Mouse (Mus musculus) frontal cortex, adult (tissue): Measurements from ENCODE around the gene Taldo1.
"Not testable (repeated sequence)": the region's sequence is repeated elsewhere in the genome, so short reads cannot be mapped to it uniquely, and the experiment has no call there.

Experiments
- ATAC-seq: cut with Nextera tagmentation; 2 replicates; pipeline ENCODE4 v1.9.2; 2017; ENCODE audit warnings: mild to moderate bottlenecking, moderate library complexity, mixed read lengths; ENCODE audit not compliant: low TSS enrichment

Taldo1 gene

DNA sequence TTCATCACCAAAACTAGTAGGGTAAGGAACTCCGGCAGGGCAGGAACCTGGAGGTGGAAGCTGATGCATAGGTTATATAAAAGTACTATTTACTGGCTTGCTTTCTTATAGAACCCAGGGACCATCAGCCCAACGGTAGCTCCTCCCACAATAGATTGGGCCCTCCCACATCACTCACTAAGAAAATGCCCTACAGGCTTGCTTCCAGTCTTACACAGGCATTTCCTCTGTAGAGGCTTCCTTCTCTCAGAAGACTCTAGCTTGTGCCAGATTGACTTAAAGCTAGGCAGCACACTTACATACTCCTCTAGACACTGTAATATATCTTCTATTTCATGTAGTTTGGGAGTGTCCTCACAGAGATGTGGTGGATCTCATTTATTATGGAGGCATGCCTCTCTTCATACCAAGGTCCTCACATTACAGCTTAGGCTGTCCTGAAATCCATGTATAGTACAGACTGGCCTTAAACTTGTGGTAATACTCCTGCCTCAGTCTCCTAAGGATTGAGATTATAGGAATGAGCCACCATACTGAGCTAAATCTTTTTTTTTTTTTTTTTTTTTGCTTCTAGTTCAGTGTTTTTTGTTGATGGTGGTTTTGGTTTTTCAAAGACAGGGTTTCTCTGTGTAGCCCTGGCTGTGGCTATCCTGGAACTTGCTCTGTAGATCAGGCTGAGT, 4.1 kb upstream of the Taldo1 start:
- ATAC-seq = no peak

DNA sequence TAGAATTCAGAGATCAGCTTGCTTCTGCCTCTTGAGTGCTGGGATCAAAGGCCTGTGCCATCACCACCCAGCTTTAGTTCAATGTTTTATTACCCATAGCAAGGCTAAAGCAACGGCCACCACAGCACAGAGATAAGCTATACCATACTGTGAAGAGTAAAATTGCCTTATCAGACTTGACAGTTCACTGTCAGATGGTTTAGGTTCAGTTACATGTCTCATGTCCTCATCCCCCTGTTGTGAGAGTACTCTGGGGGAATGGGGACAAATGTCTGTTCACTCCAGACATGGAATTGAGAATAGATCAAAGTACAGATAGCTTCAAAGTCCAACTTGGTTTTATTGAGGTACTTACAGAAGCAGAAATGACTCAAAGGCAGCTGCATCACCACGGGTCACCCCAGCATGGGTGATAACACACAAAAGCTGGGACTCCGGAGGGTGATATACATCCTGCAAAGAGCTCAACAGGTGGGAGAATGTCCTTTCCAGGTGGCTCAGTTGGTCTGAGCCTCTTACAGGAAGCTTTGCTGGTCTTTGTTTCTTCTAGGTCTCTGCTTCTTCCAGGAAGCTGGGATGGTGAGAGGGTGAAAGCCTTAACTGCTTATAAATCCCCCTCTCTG, 3.4 kb upstream of the Taldo1 start:
- ATAC-seq = no peak

DNA sequence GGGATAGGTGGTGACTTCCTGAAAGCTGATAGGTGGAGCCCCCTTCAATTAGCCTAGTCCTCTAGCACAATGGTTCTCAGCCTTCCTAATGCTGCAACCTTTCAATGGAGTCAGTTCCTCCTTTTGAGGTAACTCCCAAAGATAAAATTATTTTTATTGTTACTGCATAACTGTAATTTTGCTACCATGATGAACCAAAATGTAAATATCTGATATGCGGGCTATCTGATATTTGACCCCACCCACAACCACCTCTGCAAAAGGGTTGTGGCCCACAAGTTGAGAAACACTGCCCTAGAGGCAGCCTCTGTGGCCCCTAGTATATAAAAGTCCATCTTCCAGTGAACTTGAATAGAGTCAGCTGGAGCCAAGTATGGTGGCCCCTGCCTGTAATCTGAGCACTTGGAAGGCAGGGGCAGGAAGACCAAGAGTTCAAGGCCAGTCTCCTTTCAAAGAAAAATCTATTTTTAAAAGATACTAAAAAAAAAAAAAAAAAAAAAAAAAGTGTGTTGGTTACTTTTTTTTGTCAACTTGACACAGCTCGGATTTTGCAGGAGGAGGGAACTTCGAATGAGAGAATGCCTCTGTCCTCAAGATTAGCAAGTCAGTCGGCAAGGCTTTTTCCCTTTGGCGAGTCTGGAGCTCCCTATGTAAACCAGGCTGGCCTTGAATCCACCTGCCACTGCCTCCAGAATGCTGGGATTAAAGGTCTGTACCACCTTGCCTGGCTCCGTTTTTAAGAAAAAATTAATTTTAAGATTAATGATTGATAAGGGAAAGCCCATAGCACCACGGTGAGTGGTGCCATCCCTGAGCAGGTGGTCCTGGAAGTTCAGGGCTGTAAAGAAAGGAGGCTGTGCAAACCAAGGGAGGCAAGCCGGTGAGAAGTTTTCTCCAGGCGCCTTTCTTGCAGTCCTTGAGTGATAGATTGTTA, 1.4 kb upstream of the Taldo1 start:
- no peak for ATAC-seq

DNA sequence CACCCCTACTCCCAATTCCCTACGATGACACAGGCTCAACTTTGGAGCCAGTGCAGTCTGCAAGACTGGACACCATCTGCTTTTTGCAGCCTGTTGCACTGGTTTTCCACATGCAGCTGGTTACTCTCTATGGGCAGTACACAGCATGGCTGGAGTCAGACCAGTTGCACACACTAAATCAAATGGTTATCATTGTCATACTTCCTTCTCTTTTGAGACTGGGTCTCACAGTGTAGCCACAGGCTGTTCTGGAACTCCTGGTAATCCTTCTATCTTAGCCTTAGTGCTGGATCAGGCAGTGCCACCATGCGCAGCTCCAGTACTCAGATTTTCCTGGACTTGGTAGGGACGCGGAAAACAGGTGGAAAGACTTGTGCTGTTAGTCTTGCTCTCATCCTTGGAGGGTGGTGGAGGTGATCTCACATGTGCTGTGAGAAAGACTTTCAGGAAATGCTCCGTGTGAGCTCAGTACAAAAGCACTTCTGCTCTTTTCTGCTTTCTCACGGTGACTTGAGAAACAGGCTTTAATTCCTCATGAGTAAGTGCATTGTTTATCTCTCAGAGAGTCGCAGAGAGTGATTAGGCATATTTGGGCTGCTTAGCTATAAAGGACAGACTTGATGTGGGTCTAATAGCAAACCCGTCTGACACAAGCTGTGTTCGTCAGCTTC, 688 bp downstream of the Taldo1 start:
- ATAC-seq = no peak

DNA sequence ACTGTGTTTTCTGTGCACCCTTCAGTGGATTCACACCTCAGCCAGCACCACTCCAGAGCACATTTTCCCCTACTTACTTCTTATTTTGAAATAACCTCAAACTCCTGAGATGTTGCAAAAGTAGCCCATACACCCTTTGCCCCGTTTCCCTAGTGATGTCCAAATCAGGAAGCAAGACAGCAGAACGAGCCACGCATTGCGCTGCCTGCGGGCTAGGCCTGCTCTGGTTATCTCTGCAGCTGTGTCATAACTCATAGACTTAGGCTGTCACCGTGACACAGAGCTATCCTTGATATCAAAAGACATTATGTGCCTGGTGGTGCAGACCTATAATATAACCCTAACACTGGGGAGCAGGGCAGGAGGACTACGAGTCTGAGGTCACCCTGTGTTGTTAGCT, 2.2 kb downstream of the Taldo1 start:
- ATAC-seq = no peak

DNA sequence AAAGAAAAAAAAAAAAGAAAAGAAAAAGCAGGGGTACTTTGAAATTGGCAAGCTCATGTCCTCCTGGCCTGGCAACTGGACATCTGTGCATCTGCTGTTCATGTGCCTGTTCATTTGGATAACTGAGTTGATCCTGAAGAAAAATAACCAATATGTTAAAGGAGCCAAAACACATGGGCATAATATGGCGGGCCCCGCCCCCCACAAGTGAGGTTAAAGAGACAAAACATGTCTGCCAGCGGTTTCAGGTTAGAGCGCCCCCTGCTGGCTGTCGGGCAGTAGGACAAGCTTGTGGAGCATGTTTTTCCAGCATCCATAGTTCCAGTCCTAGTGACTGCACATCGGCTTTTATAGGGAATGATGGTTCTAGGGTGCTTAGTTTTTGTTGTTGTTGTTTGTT, 2.8 kb downstream of the Taldo1 start:
- no peak for ATAC-seq

DNA sequence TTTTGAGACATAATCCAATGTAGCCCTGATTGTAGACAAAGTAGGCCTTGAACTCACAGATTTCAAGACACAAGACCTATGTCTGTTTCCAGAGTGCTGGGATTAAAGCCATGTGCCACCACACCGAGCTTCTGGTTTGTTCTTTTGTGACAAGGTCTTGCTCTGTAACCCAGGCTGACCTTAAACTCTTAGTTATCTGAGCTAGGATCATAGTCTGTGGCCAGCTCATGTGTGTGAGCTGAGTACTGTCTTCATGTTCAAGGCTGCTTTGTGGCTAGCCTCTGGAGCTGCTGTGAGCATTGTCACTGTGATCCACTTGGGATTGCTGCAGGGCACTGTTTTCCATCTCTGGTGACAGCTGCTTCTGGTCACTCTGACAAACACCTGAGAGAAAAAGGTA, 3.3 kb downstream of the Taldo1 start:
- no peak for ATAC-seq

DNA sequence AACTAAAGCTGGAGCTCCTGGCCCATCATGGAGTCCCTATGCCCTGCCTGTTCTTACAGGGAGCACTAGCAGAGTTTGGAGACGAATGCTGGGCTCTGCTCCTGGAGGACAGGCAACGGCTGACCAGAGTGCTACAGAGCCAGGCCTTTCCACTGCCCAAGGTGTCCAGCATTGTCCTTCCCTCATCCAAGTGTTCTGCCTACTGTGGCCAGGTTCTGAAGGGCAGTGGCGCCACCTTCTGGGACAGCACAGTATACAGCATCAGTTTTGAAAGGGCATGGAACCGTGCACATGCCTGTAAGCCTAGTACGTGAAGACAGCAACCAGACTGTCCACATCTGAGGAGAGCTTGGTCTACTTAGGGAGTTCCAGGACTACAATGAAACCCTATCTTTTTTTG, 11.3 kb downstream of the Taldo1 start:
- ATAC-seq = peak; percentile 64; the same call in 1 of the 2 replicates

DNA sequence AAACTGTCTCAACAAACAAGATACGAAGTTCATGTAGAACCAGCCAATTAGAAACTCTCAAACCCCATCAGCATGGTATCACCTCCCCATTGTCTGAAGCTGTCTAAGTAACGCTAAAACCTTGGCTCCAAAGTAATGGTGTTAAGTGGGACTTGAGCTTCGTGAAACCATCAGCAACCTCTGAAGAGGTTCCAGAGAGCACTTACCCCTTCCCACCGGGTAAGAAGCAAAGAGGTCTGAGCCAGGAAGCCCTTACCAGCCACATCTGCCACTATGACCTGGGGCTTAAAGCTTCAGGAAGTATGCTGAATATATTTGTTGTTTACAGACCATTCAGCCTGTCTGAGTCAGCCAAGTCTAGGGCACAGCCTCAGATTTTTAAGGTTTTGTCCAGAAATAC, 13.5 kb downstream of the Taldo1 start:
- no peak for ATAC-seq

DNA sequence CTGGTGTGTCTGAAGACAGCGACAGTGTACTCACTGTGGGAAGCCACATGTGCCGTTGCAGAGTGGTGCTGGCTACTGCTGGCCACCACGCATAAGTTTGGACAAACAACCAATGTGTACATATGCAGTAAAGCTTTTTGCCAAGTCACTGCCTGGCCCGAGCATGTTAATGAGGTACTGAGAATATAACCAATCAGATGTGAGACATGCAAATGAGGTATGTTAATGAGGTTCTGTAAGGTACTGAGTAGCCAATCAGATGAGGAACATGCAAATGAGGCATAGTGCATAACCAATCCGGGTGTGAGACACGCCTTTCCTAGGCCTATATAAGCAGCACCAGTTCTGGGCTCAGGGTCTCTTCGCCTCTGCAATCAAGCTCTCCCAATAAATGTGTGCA, 15.7 kb downstream of the Taldo1 start:
- not testable (repeated sequence) for ATAC-seq

DNA sequence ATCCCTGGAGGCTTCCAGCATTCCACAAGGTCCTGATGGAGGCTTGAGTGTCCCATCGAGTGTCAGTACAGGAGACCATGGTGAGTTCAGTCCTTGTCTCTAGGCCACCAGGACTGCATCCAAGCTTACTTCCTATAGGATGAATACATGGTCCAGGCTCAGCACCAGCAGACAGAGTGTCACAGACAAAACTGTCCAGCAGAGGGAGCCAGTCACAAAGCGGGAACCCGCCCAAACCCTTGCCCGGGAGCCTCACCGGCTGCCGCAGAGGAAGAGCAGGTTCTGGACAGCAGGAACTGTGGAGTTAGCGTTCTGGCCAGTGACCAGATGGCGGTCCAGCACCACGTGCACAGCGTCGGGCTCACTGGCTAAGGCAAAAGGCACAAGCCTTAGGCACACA, 16.8 kb downstream of the Taldo1 start:
- ATAC-seq = peak; percentile 79

DNA sequence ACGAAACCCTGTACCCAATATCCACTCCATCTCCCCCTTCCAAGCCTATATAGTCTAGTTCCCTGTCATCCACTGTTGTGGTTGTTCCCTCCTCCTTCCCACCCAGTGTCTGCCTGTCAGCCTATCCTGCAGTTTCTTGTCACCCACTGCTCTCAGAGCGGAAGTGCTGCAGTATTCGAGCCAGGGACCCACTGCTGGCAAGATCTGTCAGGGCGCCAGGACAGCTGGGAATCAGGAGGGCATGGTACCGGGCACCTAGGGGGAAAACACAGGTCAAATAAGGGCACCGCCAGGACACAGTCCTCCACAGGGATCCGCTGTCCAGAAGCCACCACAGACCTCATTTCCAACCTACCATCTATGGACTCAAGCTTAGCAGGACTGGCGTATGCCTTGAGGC, 18.6 kb downstream of the Taldo1 start:
- no peak for ATAC-seq

DNA sequence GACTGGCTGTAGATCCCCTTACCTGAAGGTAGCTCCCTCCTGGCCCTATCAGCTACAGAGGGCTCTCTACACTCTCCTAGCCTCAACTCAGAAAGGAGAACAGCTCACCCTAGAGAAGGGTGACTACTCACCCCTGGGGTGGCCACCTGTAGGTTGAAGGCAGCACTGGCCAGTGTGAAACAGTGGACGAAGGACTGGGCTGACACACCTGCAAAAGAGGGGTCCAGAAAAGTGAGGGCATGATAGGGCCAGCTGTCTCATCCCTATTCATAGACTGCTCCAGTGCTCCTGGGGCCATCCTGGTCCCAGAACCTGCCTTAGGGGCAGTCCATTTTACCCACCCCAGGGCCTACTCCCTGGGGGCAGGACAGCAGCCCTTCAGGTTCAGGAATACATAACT, 19.7 kb downstream of the Taldo1 start:
- ATAC-seq = no peak

DNA sequence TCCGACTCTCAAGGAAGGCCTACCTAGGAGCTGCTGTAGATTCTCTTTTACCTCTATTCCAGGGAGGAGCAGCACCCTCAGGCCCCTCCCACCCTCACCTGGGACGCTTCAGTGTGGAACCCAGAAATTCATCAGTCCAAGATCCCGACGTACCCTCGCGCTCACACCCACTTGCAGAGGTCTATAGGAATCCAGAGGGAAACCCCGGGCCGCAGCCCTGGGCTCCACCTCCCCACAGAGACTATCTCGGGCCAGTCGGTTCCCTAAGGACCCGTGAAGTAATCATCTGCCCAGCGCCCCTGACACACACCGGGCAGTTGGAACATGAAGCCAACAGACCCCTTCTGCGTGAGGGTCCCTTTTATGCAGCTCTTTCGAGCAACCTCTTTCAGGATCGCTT, 21.3 kb downstream of the Taldo1 start:
- ATAC-seq = peak; percentile 15; the same call in 1 of the 2 replicates

DNA sequence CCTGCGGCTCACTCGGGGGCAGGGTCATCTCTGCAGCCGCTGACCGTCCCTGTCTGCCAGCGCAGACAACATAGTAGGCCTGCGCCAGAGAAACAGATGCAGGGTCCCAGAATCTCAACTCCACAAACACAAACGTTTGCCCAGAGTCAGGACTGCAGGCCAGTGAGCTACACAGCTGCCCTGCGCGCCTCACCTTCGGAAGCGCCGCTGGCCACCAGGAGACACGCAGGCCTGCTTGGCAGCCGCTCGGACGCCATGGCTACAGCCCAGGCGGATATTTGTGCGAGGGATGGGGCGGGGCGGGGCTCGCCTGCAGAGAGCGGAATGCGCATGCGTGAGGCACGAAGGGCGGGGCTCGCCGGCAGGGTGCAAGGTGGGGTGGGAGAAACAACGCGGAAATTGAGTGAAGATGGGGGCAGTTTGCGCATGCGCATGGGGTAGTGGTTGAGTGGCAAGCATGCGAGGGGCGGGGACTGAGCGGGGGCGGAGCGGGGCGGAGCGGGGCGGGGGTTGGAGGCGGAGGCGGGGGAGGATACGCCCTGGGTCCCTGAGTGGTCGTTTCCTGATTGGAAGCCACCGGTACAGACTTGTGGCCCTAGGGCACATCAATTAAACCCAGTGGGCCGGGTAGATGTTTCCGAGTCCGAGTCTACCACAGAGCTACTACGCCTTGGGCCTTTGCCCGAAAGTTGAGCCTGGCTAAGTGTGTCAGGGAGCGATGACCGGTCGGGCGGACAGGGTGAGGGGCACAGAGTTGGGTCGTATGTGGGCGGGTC, 22.0 kb downstream of the Taldo1 start, which contains the start of gene Gatd1:
TSS of gene Gatd1 (minus strand) at position 328 of the 776 bp plus-strand sequence.
- ATAC-seq = peak; percentile 75

DNA sequence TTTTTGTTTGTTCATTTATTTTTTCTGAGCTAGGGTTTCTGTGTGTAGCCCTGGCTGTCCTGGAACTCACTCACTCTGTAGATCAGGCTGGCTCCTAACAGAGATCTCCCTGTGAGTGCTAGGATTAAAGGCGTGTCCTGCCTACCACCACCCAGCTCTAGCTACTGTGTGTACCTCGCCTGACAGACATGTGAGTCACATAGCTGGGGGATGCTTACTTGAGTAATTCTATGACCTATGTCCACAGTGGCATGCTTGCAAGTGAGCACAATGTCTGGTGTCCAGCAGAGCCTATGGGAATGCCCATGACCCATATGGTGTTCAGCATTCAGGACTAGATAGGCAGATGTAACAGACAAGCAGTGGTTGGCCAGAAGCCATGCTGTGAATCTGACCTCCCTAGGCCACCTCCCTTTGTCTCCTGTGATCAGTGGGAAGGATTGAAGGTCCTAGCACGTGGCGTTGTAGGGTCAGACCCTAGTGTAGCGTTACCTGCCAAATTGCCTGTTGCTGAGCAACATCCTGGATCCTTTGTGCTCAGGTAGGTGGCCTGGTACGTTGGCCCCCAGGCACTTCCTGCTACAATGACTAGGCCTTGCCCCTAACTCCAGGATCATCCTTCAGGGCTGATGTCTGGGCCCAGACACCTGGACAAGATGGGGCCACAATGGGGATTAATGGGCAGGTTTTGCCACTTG, 24.3 kb downstream of the Taldo1 start:
- ATAC-seq = no peak

DNA sequence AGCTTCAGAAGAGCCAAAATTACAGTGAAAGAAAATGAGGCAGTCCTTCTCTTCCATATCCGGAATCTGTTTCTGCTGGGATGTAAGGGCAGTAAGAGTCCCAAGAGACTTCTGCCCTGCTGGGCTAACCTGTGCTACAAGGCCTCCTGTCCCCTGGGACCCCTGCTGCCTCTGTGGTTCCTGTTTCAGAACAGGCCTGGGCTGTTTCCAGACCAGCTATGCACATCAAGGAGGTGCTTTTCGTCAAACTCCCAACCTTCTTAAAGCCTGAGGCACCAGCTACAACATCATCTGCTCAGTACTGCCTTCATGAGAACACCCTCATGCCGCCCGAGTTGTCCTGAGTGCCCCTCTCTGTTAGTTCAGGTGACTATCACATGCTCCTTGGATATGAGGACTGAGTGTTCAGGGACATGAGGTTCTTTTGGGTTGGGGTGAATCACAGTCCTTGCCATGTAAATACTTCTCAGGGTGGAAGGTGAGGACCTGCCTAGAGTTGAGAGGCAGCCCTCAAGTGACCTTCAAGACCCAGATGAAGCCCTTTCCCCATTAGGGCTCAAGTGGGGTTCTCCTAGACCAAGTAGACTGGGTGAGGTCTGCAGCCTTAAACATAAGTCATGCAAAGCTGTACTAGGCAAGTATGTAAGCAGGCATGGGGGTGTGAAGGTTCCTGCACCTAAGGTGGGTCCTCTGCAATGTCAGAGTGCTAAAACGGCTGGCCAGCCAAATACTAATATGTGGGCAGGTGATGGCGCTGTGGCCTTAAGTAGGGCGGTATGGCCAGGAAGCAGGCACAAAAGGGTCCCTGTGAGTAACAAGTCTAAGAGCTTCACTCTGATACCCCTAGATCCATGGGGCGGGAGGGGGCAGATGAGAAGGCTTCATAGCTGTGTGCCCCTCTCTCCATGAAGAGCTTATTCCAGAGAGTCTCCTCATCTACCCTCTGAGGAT, 26.0 kb downstream of the Taldo1 start:
- ATAC-seq = no peak

DNA sequence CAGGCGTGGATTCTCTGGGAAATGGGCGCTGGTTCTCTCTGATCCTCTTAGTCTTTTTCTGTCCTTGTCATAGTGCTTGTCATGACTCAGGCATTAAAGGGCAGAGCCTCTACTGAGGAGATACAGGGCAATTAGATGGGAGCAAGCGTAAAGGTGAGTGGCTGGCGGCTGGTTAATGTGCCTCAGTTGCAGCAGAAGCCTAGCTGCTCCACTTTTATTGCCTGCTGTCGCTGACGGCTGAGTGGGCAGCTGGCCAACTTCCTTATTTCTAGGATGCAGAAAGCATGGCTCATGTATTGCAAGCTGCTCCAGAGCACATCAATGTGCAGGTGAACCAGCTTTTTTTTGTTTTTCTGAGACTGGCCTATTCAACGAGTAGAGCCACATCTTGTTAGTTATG, 27.0 kb downstream of the Taldo1 start:
- ATAC-seq = no peak

DNA sequence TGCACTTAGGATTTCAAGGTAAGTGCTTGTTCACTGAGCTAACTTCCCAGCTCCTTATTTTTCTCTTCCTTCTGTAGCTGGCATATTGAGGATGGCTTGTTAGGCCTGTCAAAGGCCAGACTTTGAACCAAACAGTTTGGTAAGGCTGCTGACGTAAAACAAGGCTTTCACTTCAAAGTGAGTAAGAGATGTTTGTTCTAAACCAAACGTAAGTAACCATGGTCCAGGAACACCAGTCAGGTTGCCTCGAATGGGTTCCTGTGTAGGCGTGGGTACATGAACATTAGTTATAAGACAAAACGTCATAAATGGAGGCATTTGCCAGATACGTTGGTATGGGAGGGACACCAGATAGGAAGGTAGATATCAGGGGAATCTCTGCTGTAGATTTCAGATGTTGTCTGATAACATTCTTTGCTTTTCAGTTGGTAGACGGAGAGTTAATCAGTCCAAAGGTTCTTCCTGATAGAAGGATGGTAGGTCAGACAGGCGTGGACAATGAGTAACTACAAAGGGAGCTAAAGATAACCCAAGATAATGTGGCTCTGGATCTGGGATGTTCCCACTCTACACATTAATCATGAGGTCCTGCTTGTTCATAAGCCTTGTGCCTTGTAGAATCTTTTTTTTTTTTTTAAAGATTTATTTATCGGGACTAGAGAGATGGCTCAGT, 28.2 kb downstream of the Taldo1 start:
- ATAC-seq = no peak
